Mouse (Mus musculus) C2C12 (cell line): Measurements from ENCODE around the gene Cxadr. TPM values are rescaled to one million over a fixed set of nuclear protein-coding genes. Genes with fewer than 3 reads are reported as not detected.

ENCODE experiments used
- H3K27me3 ChIP-seq: one replicate; pipeline ENCODE4 v1.6.1; 2011; ENCODE audit not compliant: control insufficient read depth, insufficient read depth, insufficient read length
- H3K36me3 ChIP-seq: one replicate; pipeline ENCODE4 v1.6.1; 2011; ENCODE audit not compliant: control insufficient read depth, insufficient read depth
- H3K4me3 ChIP-seq: one replicate; pipeline ENCODE4 v1.5.1; 2011; ENCODE audit warnings: mild to moderate bottlenecking, control low read depth; ENCODE audit not compliant: poor library complexity, insufficient read depth, severe bottlenecking
- H3K79me2 ChIP-seq: one replicate; pipeline ENCODE4 v1.6.1; 2011; ENCODE audit not compliant: control insufficient read depth, insufficient read depth
- H3K79me3 ChIP-seq: one replicate; pipeline ENCODE4 v1.6.1; 2011; ENCODE audit warnings: low read depth, control low read depth
- H3ac ChIP-seq: one replicate; pipeline ENCODE3; 2011; ENCODE audit warnings: low read depth; ENCODE audit not compliant: control insufficient read depth, insufficient read length
- CEBPB ChIP-seq: IDR thresholded peaks from one replicate; pipeline ENCODE4 v1.6.1; 2011; ENCODE audit warnings: low read depth, mild to moderate bottlenecking, control low read depth, moderate library complexity
- CTCF ChIP-seq: IDR thresholded peaks from one replicate; pipeline ENCODE4 v1.5.1; 2011; ENCODE audit not compliant: control insufficient read depth, insufficient read depth, insufficient read length
- FOSL1 ChIP-seq: IDR thresholded peaks from one replicate; pipeline ENCODE4 v1.8.0; 2011; ENCODE audit warnings: mild to moderate bottlenecking, low read length; ENCODE audit not compliant: poor library complexity, insufficient read depth, severe bottlenecking
- MAX ChIP-seq: IDR thresholded peaks from one replicate; pipeline ENCODE4 v1.6.1; 2011; ENCODE audit warnings: mild to moderate bottlenecking, control low read depth
- MYOD1 ChIP-seq: IDR thresholded peaks from one replicate; pipeline ENCODE4 v1.6.1; 2011; ENCODE audit warnings: low read depth; ENCODE audit not compliant: control insufficient read depth, insufficient read length
- MYOG ChIP-seq: IDR thresholded peaks from one replicate; pipeline ENCODE4 v1.6.1; 2011; ENCODE audit not compliant: control insufficient read depth, insufficient read length; ENCODE audit errors: extremely low read depth
- USF1 ChIP-seq: IDR thresholded peaks from one replicate; pipeline ENCODE4 v1.6.1; 2011; ENCODE audit warnings: low read depth, mild to moderate bottlenecking, control low read depth, moderate library complexity
- polyA plus RNA-seq: library from polyadenylated mRNA; unstranded; fragments of >200 nt; fragmentation: generic; extraction: Trizol; gene quantifications from one replicate; pipeline ENCODE4 v1.2.1, GENCODE M21; 2012; ENCODE audit warnings: missing spikeins

The Cxadr gene
- polyA plus RNA-seq, 1 experiment: 0.40 TPM

DNA sequence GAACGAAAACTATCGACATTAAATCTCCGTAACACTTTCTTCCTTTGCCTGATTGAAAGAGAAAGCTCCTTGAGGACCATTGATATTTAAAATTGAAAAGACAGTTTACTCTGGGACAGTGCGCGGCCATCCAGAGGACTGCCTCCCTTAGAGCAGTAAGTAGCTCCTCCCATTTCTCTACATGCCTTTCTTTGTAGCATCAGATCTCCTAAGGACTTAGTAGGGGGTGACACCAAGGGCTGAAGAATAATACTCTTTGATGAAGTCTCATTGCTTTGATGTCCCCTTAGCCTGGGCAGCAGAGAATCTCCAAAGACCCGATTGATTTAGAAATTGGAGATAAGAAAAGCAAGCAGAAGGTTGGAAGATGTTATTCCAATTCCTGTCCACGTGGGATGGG, 20.3 kb downstream of the Cxadr start:
- TF ChIP-seq CEBPB (no peak), MYOG (no peak), MAX (no peak), CTCF (no peak), USF1 (no peak), FOSL1 (no peak)
- no peak overlapping the region for H3ac ChIP-seq
- no peaks in the 10 kb centered on the region for H3K36me3 ChIP-seq
- no peak overlapping the region for H3K4me3 ChIP-seq
- no peaks in the 10 kb centered on the region for H3K27me3 ChIP-seq
- H3K79me2 ChIP-seq: no peaks in the 10 kb centered on the region
- H3K79me3 ChIP-seq: no peaks in the 10 kb centered on the region

- H3ac ChIP-seq: no peak overlapping the region
Observed at GRCm38 (mm10) chr16:78322140-78322539, 20.9 kb downstream of the Cxadr start.

DNA sequence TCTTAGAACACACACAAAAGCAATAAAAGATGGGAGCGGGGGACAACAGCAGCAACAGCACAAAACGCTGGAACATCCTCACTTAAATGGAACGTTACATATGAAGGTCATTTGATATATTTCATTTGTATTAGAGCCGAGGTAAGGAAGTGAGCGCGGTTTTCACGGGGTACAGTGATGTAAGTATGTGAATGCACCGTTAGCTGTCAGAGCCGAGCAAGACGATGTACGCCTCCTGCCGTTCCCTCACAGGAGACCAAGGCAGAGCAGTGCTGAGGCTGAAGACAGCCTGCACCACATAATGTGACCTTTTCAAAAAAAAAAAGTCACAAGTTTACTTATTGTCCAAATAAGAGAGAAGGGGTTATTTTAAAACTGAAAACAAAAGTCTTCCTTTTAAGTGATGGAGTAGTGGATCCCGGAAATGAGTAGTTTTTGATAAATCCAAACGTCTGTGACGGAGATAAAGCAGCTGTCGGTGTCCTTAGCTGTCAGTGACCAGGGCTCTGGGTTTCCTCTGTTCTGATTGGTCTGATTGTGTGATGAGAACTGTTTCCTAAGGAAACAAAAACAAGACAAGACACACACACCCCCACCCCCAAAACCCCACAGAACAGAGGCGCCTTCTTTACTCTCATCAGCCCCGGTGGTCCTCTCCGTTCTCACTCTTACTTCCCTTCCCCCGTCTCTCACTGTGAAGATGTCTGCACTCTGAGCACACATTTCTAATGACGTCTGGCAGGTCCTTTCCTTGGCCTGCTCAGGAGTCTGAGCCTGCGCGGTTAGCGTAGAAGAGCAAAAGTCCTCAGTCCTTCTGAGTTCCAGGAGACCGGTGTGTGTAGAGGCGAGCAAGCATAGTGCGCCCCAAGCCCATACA, 24.9 kb downstream of the Cxadr start:
- TF ChIP-seq CEBPB (no peak), FOSL1 (no peak), MAX (no peak)
- Histone ChIP-seq H3K27me3 (no peaks in the 10 kb centered on the region), H3K4me3 (no peak overlapping the region), H3K79me3 (no peaks in the 10 kb centered on the region), H3ac (no peak overlapping the region), H3K36me3 (no peaks in the 10 kb centered on the region), H3K79me2 (no peaks in the 10 kb centered on the region)

More at GRCm38 (mm10) chr16:78322140-78322539, 20.9 kb downstream of the Cxadr start:
- H3K36me3 ChIP-seq: no peaks in the 10 kb centered on the region
- H3K79me2 ChIP-seq: no peaks in the 10 kb centered on the region
- no peaks in the 10 kb centered on the region for H3K79me3 ChIP-seq
- TF ChIP-seq FOSL1: no peak
- TF ChIP-seq MYOG: no peak
- no peak for TF ChIP-seq CTCF
- no peak for TF ChIP-seq CEBPB
- no peak for TF ChIP-seq USF1
- H3K27me3 ChIP-seq: no peaks in the 10 kb centered on the region
- no peak overlapping the region for H3K4me3 ChIP-seq

- no peak overlapping the region for H3K4me3 ChIP-seq
- H3ac ChIP-seq: no peak overlapping the region
- no peaks in the 10 kb centered on the region for H3K36me3 ChIP-seq
- no peaks in the 10 kb centered on the region for H3K27me3 ChIP-seq
- no peaks in the 10 kb centered on the region for H3K79me3 ChIP-seq
- no peak for TF ChIP-seq CEBPB
- TF ChIP-seq MYOG: no peak
- TF ChIP-seq FOSL1: no peak
- no peak for TF ChIP-seq CTCF
- TF ChIP-seq USF1: no peak
- TF ChIP-seq MYOD1: no peak
- TF ChIP-seq MAX: no peak
- no peaks in the 10 kb centered on the region for H3K79me2 ChIP-seq
Observed at GRCm38 (mm10) chr16:78327562-78327961, 26.3 kb downstream of the Cxadr start.

- H3K36me3 ChIP-seq: no peaks in the 10 kb centered on the region
- H3K79me2 ChIP-seq: no peaks in the 10 kb centered on the region
- no peak for TF ChIP-seq FOSL1
- TF ChIP-seq USF1: no peak
- no peak for TF ChIP-seq MYOG
- no peak for TF ChIP-seq CEBPB
- no peak for TF ChIP-seq CTCF
- TF ChIP-seq MYOD1: no peak
- TF ChIP-seq MAX: no peak
- no peak overlapping the region for H3ac ChIP-seq
- H3K4me3 ChIP-seq: no peak overlapping the region
- H3K79me3 ChIP-seq: no peaks in the 10 kb centered on the region
- H3K27me3 ChIP-seq: no peaks in the 10 kb centered on the region
Observed at GRCm38 (mm10) chr16:78327999-78328398, 26.7 kb downstream of the Cxadr start.

DNA sequence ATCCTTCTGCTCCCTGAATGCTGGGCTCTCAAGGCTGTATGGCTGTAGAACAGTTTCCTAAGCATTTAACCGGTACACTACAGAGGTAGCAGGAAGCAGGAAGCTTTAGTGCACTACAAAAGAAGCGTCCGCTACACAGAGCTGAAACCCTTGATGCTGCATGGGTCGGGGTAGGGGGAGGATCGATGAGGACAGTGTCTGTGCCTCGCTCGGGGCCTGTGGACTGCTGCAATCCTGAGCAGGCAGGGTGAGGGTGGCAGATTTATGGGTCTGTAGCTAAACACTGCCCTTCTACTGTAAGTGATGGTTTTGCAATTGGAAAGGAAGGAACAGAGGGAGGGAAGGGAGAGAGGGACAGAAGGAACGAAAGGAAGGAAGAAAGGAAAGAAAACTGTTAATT, 35.9 kb downstream of the Cxadr start:
- Histone ChIP-seq H3K36me3 (no peaks in the 10 kb centered on the region), H3ac (no peak overlapping the region), H3K4me3 (no peak overlapping the region), H3K79me2 (no peaks in the 10 kb centered on the region), H3K79me3 (no peaks in the 10 kb centered on the region), H3K27me3 (no peaks in the 10 kb centered on the region)
- TF ChIP-seq MYOD1: no peak
- TF ChIP-seq CEBPB: no peak
- TF ChIP-seq MAX: no peak
- TF ChIP-seq MYOG: no peak
- no peak for TF ChIP-seq CTCF
- TF ChIP-seq USF1: no peak
- no peak for TF ChIP-seq FOSL1
